Mouse (Mus musculus) bone marrow, adult 2 months (tissue): ENCODE measurements around the gene Dnmt1. TPM values are rescaled to one million over a fixed set of nuclear protein-coding genes. Genes with fewer than 3 reads are reported as not detected.

Experiments
- H3K27ac ChIP-seq: fragments of 200-500 bp; 2 replicates; pipeline ENCODE4 v1.5.1; 2012; ENCODE audit warnings: low read depth, mild to moderate bottlenecking, control low read depth, inconsistent platforms, low read length; ENCODE audit not compliant: control insufficient read depth, poor library complexity, insufficient read depth
- H3K4me1 ChIP-seq: fragments of 200-500 bp; 2 replicates; pipeline ENCODE4 v1.6.1; 2011; ENCODE audit warnings: low read length; ENCODE audit not compliant: control insufficient read depth, insufficient read depth
- H3K4me3 ChIP-seq: fragments of 200-500 bp; replicated peaks from 2 replicates; pipeline ENCODE3; 2011; ENCODE audit warnings: mild to moderate bottlenecking, low read depth, low read length, control low read depth; ENCODE audit not compliant: control insufficient read depth
- CTCF ChIP-seq: fragments of 200-500 bp; IDR thresholded peaks from 2 replicates; pipeline ENCODE4 v1.5.1; 2011; ENCODE audit warnings: low read length, control low read depth; ENCODE audit not compliant: control insufficient read depth, insufficient read depth
- POLR2A ChIP-seq: fragments of 200-500 bp; IDR thresholded peaks from 2 replicates; pipeline ENCODE4 v1.6.1; 2011; ENCODE audit warnings: low read depth, mild to moderate bottlenecking, control low read depth, low read length, borderline replicate concordance; ENCODE audit not compliant: control insufficient read depth
- WGBS: fragments of 180-500 bp; shearing (Covaris S2); methylation state at CpG from one replicate; pipeline ENCODE4 v1.1.7; 2018; 5-methylcytosine and 5-hydroxymethylcytosine counted together
- polyA plus RNA-seq: library from polyadenylated mRNA; stranded (reverse); fragments of >200 nt; gene quantifications from 2 replicates; pipeline ENCODE4 v1.2.4, GENCODE M21; 2011; ENCODE audit warnings: low replicate concordance; ENCODE audit not compliant: missing spikeins, insufficient read depth, insufficient read length

Dnmt1 gene
- polyA plus RNA-seq, 1 experiment = 98.4 TPM

GRCm38 (mm10) chr9:20870211-20871173 is 89.2 kb downstream of the Dnmt1 start:
- no peak overlapping the region for H3K4me3 ChIP-seq
- TF ChIP-seq POLR2A (no peak), CTCF (no peak)
- 81% methylated on average over 12 of the region's 12 CpGs for WGBS

GRCm38 (mm10) chr9:20869246-20869645 is 90.4 kb downstream of the Dnmt1 start:
- H3K27ac ChIP-seq = no peak overlapping the region
- H3K4me1 ChIP-seq = no peaks in the 10 kb centered on the region; the same call in 1 of the 2 replicates
- H3K4me3 ChIP-seq = peak overlapping the region; percentile 1
- 3% methylated on average over 19 of the region's 19 CpGs for WGBS
- TF ChIP-seq CTCF (no peak), POLR2A (no peak)

More at GRCm38 (mm10) chr9:20870211-20871173, 89.2 kb downstream of the Dnmt1 start:
- no peaks in the 10 kb centered on the region; the same call in 1 of the 2 replicates for H3K4me1 ChIP-seq
- H3K27ac ChIP-seq = no peak overlapping the region

DNA sequence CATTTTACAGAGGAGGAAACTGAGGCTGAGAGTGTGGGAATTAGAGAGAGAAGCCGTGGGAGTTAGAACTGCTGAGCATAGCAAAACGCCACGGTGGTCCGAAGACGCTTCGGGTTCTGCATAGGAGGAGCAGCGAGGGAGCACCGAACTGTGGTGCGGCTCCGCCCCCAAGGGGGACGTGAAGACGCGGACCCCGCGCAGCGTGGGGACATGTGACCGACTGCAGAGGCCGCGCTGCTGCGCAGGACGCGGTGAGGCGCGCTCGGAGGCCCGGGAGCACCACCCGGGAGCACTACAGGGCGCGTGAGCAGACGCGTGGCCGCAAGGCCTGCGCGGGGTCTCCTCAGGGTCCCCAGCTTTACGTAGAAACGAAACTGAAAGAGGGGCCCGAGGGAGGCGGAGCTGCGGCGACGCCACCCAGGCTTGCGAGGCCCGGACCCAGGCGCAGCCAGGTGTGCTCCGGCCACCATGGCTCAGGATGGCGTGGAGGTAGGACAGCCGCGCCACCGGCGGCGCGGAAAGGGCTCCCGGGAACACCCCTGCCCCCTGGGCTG is 91.2 kb downstream of the Dnmt1 start, which contains the start of gene A230050P20Rik:
Gene A230050P20Rik, plus strand, starts transcription at position 195 of the 554 bp plus-strand sequence.
- under 1% methylated on average over 53 of the region's 53 CpGs for WGBS
- peak within 1 kb of the TSS; percentile 68 for H3K4me3 ChIP-seq
- no peaks in the 10 kb centered on the region; the same call in 1 of the 2 replicates for H3K4me1 ChIP-seq
- no peak for TF ChIP-seq CTCF
- TF ChIP-seq POLR2A = no peak
- no peak within 1 kb of the TSS; the same call in 1 of the 2 replicates for H3K27ac ChIP-seq

GRCm38 (mm10) chr9:20866879-20867278 is 92.8 kb downstream of the Dnmt1 start:
- 53% methylated on average over 3 of the region's 3 CpGs for WGBS
- TF ChIP-seq CTCF (no peak), POLR2A (no peak)
- Histone ChIP-seq H3K4me3 (no peak overlapping the region), H3K4me1 (no peaks in the 10 kb centered on the region; the same call in 1 of the 2 replicates), H3K27ac (no peak overlapping the region)

GRCm38 (mm10) chr9:20862225-20862624 is 97.5 kb downstream of the Dnmt1 start:
- H3K27ac ChIP-seq = no peak overlapping the region
- WGBS = 51% methylated on average over 4 of the region's 4 CpGs
- no peak overlapping the region for H3K4me3 ChIP-seq
- TF ChIP-seq CTCF = no peak
- TF ChIP-seq POLR2A = no peak
- no peaks in the 10 kb centered on the region for H3K4me1 ChIP-seq

- TF ChIP-seq CTCF (peak; percentile 55), POLR2A (no peak)
- no peak overlapping the region for H3K27ac ChIP-seq
- WGBS = 8% methylated on average over 4 of the region's 4 CpGs
- H3K4me3 ChIP-seq = no peak overlapping the region
- no peaks in the 10 kb centered on the region for H3K4me1 ChIP-seq
Measured at GRCm38 (mm10) chr9:20861821-20862220, 97.9 kb downstream of the Dnmt1 start.

DNA sequence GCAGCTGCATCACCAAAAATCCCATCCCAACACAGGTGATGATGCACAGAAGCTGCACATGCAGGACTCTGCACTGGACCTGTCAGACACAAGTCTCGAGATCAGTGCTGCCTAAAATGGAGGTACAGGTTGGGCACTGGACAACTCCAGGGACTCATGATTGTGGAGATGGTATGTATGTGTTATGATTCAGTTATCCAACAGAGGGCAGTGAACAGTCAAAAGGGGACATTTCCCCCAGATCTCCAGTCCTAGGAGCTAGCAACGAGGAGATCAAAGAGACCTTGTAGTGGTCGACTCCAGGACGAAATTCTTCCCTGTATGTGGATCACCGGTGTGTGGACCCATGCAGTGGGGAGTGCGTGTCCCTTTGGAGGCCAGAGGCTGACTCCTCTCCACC is 99.8 kb downstream of the Dnmt1 start:
- TF ChIP-seq CTCF = no peak
- no peak for TF ChIP-seq POLR2A
- Histone ChIP-seq H3K4me1 (no peaks in the 10 kb centered on the region), H3K4me3 (no peak overlapping the region), H3K27ac (no peak overlapping the region)
- 38% methylated on average over 6 of the region's 6 CpGs for WGBS

Other genes starting within 250 kb of the Dnmt1 start
- 1.1 TPM in 1 of 2 replicates, not detected in the other for gene Olfm2, start 213.5 kb downstream of the Dnmt1 start, polyA plus RNA-seq
- gene Col5a3, start 144.8 kb downstream of the Dnmt1 start, polyA plus RNA-seq = 7.3 and 15.3 TPM in 2 replicates
- gene Rdh8, start 141.4 kb downstream of the Dnmt1 start, polyA plus RNA-seq = not detected in 2 replicates
- 13.1 and 28.5 TPM in 2 replicates for gene A230050P20Rik, start 91.2 kb downstream of the Dnmt1 start, polyA plus RNA-seq
- gene Angptl6, start 80.2 kb downstream of the Dnmt1 start, polyA plus RNA-seq = 1.6 TPM in 1 of 2 replicates, not detected in the other
- gene Ppan, start 71.7 kb downstream of the Dnmt1 start, polyA plus RNA-seq = 41.9 and 69.7 TPM in 2 replicates
- 62.7 and 99.1 TPM in 2 replicates for gene Eif3g, start 61.3 kb downstream of the Dnmt1 start, polyA plus RNA-seq
- 0.84 and 2.2 TPM in 2 replicates for gene S1pr2, start 16.9 kb upstream of the Dnmt1 start, polyA plus RNA-seq
- 13.8 and 27.4 TPM in 2 replicates for gene Mrpl4, start 42.9 kb upstream of the Dnmt1 start, polyA plus RNA-seq
- gene Icam1, start 56.1 kb upstream of the Dnmt1 start, polyA plus RNA-seq = 4.4 and 15.3 TPM in 2 replicates
- gene Icam4, start 69.5 kb upstream of the Dnmt1 start, polyA plus RNA-seq = 31.6 and 34.0 TPM in 2 replicates
- 1.5 and 1.7 TPM in 2 replicates for gene Icam5, start 72.2 kb upstream of the Dnmt1 start, polyA plus RNA-seq
- not detected in 2 replicates for gene Zglp1, start 107.2 kb upstream of the Dnmt1 start, polyA plus RNA-seq
- gene Gm49373, start 113.2 kb upstream of the Dnmt1 start, polyA plus RNA-seq = 1.7 TPM in 1 of 2 replicates, not detected in the other
- 15.2 and 41.9 TPM in 2 replicates for gene Fdx1l, start 113.7 kb upstream of the Dnmt1 start, polyA plus RNA-seq
- 2.5 and 4.9 TPM in 2 replicates for gene Gm38431, start 132.1 kb upstream of the Dnmt1 start, polyA plus RNA-seq
- 9.6 and 20.5 TPM in 2 replicates for gene Raver1, start 132.1 kb upstream of the Dnmt1 start, polyA plus RNA-seq
- gene Tyk2, start 171.4 kb upstream of the Dnmt1 start, polyA plus RNA-seq = 15.0 and 27.9 TPM in 2 replicates
- 29.6 and 51.1 TPM in 2 replicates for gene Cdc37, start 190.1 kb upstream of the Dnmt1 start, polyA plus RNA-seq
- 6.5 and 7.9 TPM in 2 replicates for gene Pde4a, start 205.8 kb upstream of the Dnmt1 start, polyA plus RNA-seq